Mouse (Mus musculus): ENCODE results near the gene Oasl2. TPM values are rescaled to one million over a fixed set of nuclear protein-coding genes. Genes with fewer than 3 reads are reported as not detected.
A peak's percentile ranks its signal among the peaks of the same experiment; 100 is the strongest.
"Not testable (repeated sequence)": the region's sequence is repeated elsewhere in the genome, so short reads cannot be mapped to it uniquely, and the experiment has no call there.

Gene Oasl2
- total RNA-seq (2021): 1 to 10 TPM; 1.6 to 1.7 TPM
- long read RNA-seq, experiment 1, partial matches to known transcripts: 0 of 1 reads
- long read RNA-seq, experiment 1, other reads (novel, unspliced or antisense): 0 of 1 reads
- long read RNA-seq, experiment 2, partial matches to known transcripts: 0 of 2 reads
- long read RNA-seq, experiment 2, other reads (novel, unspliced or antisense): 0 of 2 reads

DNA sequence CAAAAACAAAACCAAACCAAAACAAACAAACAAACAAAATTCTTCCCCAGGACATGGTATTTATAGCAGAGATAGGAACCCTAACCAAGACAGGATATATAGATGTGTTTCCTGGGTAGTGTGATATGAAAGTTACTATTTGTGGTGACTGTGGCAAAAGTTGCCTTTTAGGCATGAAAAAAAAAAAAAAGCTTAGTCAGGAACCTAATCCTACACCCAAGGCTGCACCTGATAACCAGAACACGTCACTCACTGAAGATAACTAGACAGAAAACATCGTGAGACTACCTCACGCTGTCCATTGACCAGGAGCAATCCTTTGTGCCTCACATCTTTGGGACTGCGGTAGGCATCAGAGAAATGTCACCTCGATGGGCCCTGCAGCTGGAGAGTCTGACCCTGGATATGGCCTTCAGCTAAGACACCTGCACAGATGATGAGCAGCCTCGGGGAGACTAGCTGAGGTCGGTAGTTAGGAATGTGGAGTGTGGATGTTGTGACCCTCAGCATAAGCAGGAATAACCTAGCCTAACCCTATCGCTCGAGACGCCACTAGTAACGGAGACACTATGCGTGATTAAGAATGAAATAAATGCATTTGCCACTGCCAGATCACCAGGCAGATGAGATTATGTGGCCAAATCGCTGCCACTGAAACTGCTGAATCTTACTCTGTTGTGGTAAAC, at the start of gene Oasl2:
Gene Oasl2, plus strand, starts transcription at position 249 of the 686 bp plus-strand sequence.
- peak within 1 kb of the TSS; percentile 47; the same call in 1 of the 2 replicates for H3K27ac ChIP-seq
- intact Hi-C loops (cut with DNase I): no loop called here
- no peak for TF ChIP-seq CTCF (IDR thresholded peaks at IDR 0.05)
- H3K4me3 ChIP-seq: peak within 1 kb of the TSS; percentile 38
- no peak for DNase-seq (ENCODE audit: extremely low spot score in 1 of 2, low spot score in 2 of 2)

DNA sequence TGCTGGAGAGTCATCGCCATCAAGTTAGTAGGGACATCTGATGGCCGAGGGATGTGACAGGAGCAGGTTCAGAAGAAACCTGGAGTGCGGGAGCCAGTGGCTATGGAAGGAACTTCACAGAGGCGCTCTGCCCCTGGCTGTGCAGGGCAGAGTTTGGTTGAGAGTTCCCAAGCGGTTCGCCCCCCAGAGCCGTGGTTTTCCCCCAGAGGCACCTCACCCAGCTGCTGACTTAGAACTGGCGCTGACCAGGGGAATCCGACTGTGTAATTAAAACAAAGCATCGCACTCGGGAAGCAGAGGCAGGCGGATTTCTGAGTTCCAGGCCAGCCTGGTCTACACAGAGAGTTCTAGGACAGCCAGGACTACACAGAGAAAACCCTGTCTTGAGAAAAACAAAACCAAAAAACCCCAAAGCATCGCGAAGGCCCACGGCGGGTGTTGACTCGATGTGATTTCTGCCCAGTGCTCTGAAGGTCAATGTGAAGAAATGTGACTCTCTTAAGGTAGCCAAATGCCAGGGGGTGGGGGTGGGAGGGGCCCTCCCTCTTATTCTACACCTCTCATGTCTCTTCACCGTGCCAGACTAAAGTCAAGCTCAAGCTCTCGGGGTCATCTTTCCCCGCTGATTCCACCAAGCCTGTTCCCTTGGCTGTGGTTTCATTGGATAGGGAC, 45.0 kb upstream of the Oasl2 start:
- Histone ChIP-seq H3K27ac (no peak overlapping the region), H3K4me3 (no peak overlapping the region)
- TF ChIP-seq CTCF (IDR thresholded peaks at IDR 0.05): no peak
- no peak for DNase-seq (ENCODE audit: extremely low spot score in 1 of 2, low spot score in 2 of 2)
- intact Hi-C loops (cut with DNase I): no loop called here

DNA sequence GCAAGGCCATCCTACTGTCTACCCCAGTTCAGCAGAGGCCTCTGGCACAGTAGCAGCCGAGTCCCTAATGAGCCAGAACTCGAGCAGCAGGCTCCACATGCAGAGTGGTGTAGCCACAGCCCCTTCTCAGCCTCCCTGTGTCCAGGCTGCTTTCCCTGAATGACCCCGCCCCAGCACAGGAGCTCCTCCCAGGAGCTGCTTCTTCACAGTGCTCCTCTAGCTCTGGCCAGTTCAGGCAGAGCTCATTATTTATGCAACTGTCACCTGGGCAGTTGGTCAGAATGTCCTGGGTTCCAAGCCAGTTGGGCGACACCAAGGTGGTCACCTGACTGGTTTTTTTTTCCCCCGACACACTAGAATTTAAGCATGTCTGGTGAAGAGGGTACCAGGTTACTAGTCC, 43.4 kb upstream of the Oasl2 start, which contains the start of gene 4930519G04Rik:
Gene 4930519G04Rik, plus strand, starts transcription at position 301 of the 400 bp plus-strand sequence.
- H3K4me3 ChIP-seq; H3K27ac ChIP-seq; DNase-seq (ENCODE audit: extremely low spot score in 1 of 2, low spot score in 2 of 2); intact Hi-C loops (cut with DNase I): not testable (repeated sequence)

DNA sequence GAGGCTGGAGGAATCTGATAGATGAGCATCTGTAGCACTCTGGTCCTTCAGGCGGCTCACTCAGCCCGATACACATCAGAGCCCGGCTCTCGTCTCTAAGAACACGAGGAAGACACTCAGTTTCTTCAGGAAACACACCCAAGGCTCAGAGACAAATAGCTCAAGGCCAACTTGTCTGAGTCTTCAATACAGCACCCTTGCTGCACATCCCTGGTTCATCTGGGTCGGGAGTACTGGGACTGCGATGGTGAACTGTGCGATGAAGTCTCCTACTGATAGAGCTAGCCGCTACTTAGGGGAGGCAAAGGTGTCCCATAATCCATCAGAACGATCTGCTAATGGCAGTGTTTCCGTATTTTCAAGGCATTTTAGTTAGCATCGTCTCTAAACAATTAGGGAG, 38.2 kb upstream of the Oasl2 start, which contains the start of gene Gm9936:
Gene Gm9936, minus strand, starts transcription at position 101 of the 400 bp plus-strand sequence.
- intact Hi-C loops (cut with DNase I): loop anchor here (2.0 to 5.0 kb wide), 2 partner anchors 34 to 156 kb away; no protein-coding TSS in a partner anchor
- Histone ChIP-seq H3K4me3 (peak within 1 kb of the TSS; percentile 21), H3K27ac (no peak within 1 kb of the TSS)
- TF ChIP-seq CTCF (IDR thresholded peaks at IDR 0.05): no peak
- no peak for DNase-seq (ENCODE audit: extremely low spot score in 1 of 2, low spot score in 2 of 2)

DNA sequence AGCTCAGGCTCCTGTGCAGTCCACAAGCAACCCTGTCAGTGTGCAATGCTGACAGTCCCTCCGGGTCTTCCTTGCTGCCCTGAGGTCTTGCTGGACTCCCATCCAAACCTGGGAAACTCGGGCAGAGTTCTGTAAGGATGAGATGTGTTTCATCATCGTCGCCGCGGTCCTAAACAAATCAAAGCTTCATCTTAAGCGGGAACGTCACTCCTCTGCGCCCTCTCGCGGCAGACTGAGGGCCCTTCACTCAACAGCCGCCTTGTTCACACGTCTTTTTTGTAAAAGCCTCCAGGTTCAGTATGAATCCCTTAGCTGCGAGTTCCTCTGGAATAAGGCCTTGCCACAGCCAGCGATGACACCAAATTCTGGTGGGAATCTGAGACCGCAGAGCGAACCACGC, 37.5 kb upstream of the Oasl2 start:
- intact Hi-C loops (cut with DNase I): loop anchor here (2.0 to 5.0 kb wide), 2 partner anchors 34 to 157 kb away; no protein-coding TSS in a partner anchor
- TF ChIP-seq CTCF (IDR thresholded peaks at IDR 0.05): peak; percentile 78
- Histone ChIP-seq H3K4me3 (peak overlapping the region; percentile 21), H3K27ac (no peak overlapping the region)
- DNase-seq (ENCODE audit: extremely low spot score in 1 of 2, low spot score in 2 of 2): peak; percentile 66 to 68

DNA sequence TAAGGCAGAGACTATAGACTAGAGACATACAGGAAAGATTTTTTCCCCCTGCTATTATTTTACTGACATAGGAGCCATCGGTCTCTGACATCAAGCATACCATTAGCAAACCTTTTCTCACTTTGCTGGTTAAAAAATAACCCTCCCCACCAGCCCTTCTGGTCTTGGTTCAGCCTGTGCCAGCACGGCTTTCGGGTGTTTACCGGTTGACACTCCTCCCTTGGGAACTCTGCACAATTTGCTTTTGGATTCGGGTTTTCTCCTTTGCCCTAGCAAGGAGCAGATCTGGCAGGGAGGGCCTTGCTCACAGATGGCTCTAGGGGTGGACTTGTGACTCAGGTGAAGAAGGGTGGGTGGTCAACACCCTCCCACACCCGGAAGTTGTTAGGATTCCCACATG, 35.0 kb upstream of the Oasl2 start:
- H3K4me3 ChIP-seq: no peak overlapping the region
- no peak overlapping the region for H3K27ac ChIP-seq
- DNase-seq (ENCODE audit: extremely low spot score in 1 of 2, low spot score in 2 of 2): no peak
- intact Hi-C loops (cut with DNase I): no loop called here
- TF ChIP-seq CTCF (IDR thresholded peaks at IDR 0.05): no peak

DNA sequence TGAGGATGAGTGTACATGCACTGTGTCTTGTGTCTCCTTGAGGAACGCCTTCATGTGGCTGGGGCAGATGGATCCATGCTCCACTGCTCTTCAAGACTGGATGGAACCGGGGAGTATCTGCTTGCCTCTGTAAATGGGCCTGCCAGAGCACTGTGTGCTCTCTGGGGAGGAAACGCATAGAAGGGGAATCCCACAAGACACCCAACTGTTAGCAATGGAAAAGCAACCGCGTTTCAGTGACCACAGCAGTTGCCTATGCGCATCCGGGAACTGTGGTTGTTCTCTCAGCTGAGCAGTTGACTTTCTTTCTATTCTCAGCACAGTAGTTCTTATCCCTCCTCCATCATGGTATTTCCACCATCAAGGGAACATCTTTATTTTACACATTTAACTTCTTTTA, 31.9 kb upstream of the Oasl2 start:
- no peak for DNase-seq (ENCODE audit: extremely low spot score in 1 of 2, low spot score in 2 of 2)
- Histone ChIP-seq H3K4me3 (no peak overlapping the region), H3K27ac (no peak overlapping the region)
- intact Hi-C loops (cut with DNase I): no loop called here
- TF ChIP-seq CTCF (IDR thresholded peaks at IDR 0.05): no peak

DNA sequence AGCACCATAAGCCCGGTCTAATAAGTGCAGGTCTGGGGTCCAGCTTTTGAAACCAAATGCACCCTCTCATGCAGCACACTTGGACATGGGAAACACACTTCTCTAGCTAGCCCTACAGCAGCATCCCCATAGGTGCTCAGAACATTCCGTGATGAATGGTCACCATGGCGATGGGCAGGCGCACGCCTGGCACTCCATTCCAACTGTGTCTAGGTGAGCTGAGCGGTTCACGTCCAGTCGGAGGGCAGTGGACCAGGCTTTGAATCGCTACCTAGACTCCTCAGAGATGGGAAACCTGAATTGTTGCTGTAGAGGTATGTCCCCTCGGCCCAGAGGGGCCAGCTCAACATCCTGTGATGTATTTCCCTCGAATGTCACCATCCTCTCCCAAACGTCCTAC, 31.5 kb upstream of the Oasl2 start:
- DNase-seq (ENCODE audit: extremely low spot score in 1 of 2, low spot score in 2 of 2): no peak
- no peak for TF ChIP-seq CTCF (IDR thresholded peaks at IDR 0.05)
- intact Hi-C loops (cut with DNase I): no loop called here
- Histone ChIP-seq H3K4me3 (no peak overlapping the region), H3K27ac (no peak overlapping the region)

DNA sequence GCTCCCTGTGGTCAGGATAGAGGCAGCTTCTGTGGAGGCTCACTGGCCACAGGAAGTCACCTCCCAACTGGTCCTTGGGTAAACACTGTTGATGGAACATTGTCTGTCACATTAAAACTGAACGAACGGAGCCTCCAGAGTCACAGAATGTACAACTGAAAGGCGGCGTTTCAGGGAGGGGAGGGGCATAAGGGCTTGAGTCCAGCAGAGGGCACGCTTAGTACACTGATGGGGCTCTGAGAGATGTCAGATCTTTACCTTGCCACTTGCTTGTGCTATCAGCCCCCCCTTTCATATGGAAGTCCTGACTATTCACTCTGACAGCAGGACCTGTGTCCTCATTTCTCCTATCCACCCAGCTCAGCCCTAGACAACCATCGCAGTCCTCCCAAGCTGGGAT, 20.9 kb upstream of the Oasl2 start:
- DNase-seq (ENCODE audit: extremely low spot score in 1 of 2, low spot score in 2 of 2): no peak
- peak; percentile 12 for TF ChIP-seq CTCF (IDR thresholded peaks at IDR 0.05)
- no peak overlapping the region for H3K27ac ChIP-seq
- no peak overlapping the region for H3K4me3 ChIP-seq
- intact Hi-C loops (cut with DNase I): no loop called here

DNA sequence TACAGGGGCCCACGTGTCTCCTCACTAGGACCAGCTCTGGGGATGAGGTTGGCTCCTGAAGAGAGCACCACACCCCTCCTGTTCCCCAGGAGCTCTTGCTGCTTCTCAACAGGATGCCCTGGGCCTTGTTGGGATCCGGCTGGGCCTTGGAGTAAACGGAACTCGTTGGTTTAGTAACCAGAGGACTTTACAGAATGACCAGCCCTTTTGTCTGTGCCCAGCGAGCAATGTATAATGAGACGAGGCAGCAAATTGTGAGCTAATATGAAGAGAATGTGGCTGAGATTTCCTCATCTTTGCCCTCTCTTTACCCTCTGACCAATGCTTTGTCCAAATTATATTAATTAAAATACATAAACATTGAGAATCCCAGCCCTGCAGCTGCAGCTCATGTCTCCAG, 20.4 kb upstream of the Oasl2 start:
- intact Hi-C loops (cut with DNase I): no loop called here
- Histone ChIP-seq H3K27ac (no peak overlapping the region), H3K4me3 (no peak overlapping the region)
- TF ChIP-seq CTCF (IDR thresholded peaks at IDR 0.05): no peak
- DNase-seq (ENCODE audit: extremely low spot score in 1 of 2, low spot score in 2 of 2): no peak

DNA sequence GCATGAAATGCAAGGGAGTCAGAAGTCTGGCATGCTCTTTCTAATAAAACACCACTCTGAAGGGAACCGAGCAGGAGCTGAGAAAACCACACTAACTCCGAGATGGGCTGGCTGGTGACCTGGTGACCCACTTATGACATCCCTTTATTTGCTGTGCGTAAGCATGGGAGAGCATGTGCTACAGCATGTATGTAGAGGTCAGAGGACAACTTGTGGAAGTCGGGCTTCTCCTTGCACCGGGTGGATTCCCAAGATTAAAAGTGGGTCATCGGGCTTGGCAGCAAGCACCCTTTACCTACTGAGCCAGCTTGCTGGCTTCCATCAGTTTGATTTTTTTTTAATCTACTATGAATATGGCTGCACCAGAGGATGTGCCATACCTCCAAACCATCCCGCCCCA, 19.2 kb upstream of the Oasl2 start:
- DNase-seq (ENCODE audit: extremely low spot score in 1 of 2, low spot score in 2 of 2): no peak
- TF ChIP-seq CTCF (IDR thresholded peaks at IDR 0.05): no peak
- intact Hi-C loops (cut with DNase I): no loop called here
- Histone ChIP-seq H3K27ac (no peak overlapping the region), H3K4me3 (no peak overlapping the region)

DNA sequence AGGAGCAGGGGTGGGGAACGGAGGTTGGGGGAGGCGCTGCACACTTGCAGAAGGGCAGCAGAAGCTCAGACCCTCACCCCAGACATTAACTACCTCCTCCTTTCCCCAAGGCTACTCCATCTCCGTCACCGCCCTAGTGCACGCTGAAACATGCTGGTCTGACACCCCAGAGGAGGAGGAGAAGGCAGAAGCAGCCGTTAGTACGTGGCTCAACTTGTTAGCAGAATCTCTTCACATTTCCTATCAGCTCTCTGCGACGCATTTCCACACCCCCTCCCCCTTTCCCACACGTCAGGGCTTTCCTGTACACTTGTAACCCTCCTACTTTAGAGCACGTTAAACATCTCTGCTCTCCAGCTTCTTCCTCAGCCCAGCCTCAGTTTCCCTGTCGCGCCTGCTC, 17.3 kb upstream of the Oasl2 start:
- no peak overlapping the region for H3K27ac ChIP-seq
- intact Hi-C loops (cut with DNase I): no loop called here
- DNase-seq (ENCODE audit: extremely low spot score in 1 of 2, low spot score in 2 of 2): no peak
- H3K4me3 ChIP-seq: no peak overlapping the region
- TF ChIP-seq CTCF (IDR thresholded peaks at IDR 0.05): no peak

DNA sequence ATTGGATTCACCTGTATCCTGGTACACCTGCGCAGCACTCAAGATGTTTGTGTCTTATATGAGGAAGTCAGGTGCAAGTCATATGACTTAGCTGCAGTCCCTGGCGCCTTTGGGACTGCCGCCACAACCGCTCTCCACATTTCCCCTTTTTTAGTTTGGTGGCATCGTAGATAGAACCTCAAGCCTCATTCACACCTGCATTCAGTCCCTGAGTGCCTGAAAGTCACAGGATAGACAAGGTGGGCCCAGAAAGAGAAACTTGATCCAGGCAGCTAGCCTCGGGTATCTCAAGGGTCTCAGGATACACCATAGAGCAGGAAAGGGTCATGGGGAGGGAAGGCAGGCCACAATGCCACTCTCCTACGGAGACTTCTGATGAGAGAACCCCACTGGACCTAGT, 14.4 kb upstream of the Oasl2 start:
- H3K4me3 ChIP-seq; H3K27ac ChIP-seq; intact Hi-C loops (cut with DNase I); DNase-seq (ENCODE audit: extremely low spot score in 1 of 2, low spot score in 2 of 2): not testable (repeated sequence)
